Mouse (Mus musculus): ENCODE results near the gene Wdr25. TPM values are rescaled to one million over a fixed set of nuclear protein-coding genes. Genes with fewer than 3 reads are reported as not detected.

Wdr25 gene
- total and polyA plus RNA-seq, 3 experiments = 8.3 to 12.4 (median 10.8) TPM

- TF ChIP-seq BHLHE40 (IDR thresholded peaks at IDR 0.05; ENCODE audit: low read depth, low read length) (no peak), RCOR1 (conservative IDR thresholded peaks at IDR 0.05; ENCODE audit: low read depth, low read length) (no peak), GABPA (IDR thresholded peaks at IDR 0.05; ENCODE audit: insufficient replicate concordance, low read depth, low read length) (no peak), MAZ (IDR thresholded peaks at IDR 0.05; ENCODE audit: low read depth, low read length) (no peak), ZC3H11A (IDR thresholded peaks at IDR 0.05; ENCODE audit: low read depth, low read length) (no peak), TCF12 (IDR thresholded peaks at IDR 0.05; ENCODE audit: low read depth, low read length) (no peak), KAT2A (IDR thresholded peaks at IDR 0.05; ENCODE audit: insufficient replicate concordance, low read length) (no peak), ELF1 (IDR thresholded peaks at IDR 0.05; ENCODE audit: low read depth, low read length) (no peak), E2F4 (IDR thresholded peaks at IDR 0.05; ENCODE audit: insufficient replicate concordance, low read depth, low read length) (no peak), TBP (conservative IDR thresholded peaks at IDR 0.05; ENCODE audit: low read depth, low read length) (no peak)
- in situ Hi-C loops (cut with MboI; ENCODE audit: low pct_ligation_motif_present, low pct_unique_long_range_greater_than_20kb, low sequenced_read_pairs) (no loop called here), dilution Hi-C loops (cut with MboI; ENCODE audit: extremely low pct_ligation_motif_present, extremely low pct_unique_long_range_greater_than_20kb, low sequenced_read_pairs) (no loop called here)
- H3K36me3 ChIP-seq (replicated peaks in 1 of 2; ENCODE audit: control insufficient read depth in 1 of 2, insufficient read depth in 1 of 2, low read length in 1 of 2) = peaks cover 0 to 34% of the 10 kb centered on the region in 2 experiments
- H3K27me3 ChIP-seq (replicated peaks) = no peaks in the 10 kb centered on the region
- no peak for DNase-seq (ENCODE audit: extremely low read depth)
- H3K79me2 ChIP-seq (replicated peaks; ENCODE audit: control insufficient read depth, extremely low read depth, insufficient read depth, poor library complexity, severe bottlenecking) = no peaks in the 10 kb centered on the region
- peaks cover 0 to 24% of the 10 kb centered on the region in 2 experiments; a peak in 2 of 4 replicates for H3K4me1 ChIP-seq (ENCODE audit: control insufficient read depth in 1 of 2, insufficient read depth in 2 of 2)
- no peak overlapping the region for H3K27ac ChIP-seq (ENCODE audit: insufficient read depth, low read depth)
- no peaks in the 10 kb centered on the region for H3K9me3 ChIP-seq (replicated peaks; ENCODE audit: low read length)
- no peak overlapping the region for H3K4me2 ChIP-seq (ENCODE audit: insufficient read depth, low read depth, poor library complexity, severe bottlenecking)
- no peak overlapping the region for H3K9ac ChIP-seq (ENCODE audit: insufficient read depth, low read depth)
- no peak overlapping the region for H3K4me3 ChIP-seq (replicated peaks in 1 of 3; ENCODE audit: low read depth in 2 of 3, low read length in 2 of 3, poor library complexity in 1 of 3)
These were observed 86.5 kb downstream of the Wdr25 start for GRCm38 (mm10) chr12:108979977-108980376.

GRCm38 (mm10) chr12:108981941-108982683 lies 88.7 kb downstream of the Wdr25 start:
- TF ChIP-seq USF1 (IDR thresholded peaks at IDR 0.05; ENCODE audit: low read depth, low read length) (no peak), MAZ (IDR thresholded peaks at IDR 0.05; ENCODE audit: low read depth, low read length) (no peak), USF2 (conservative IDR thresholded peaks at IDR 0.05; ENCODE audit: low read depth, low read length) (no peak), EP300 (IDR thresholded peaks at IDR 0.05; ENCODE audit: low read length) (no peak), TCF12 (IDR thresholded peaks at IDR 0.05; ENCODE audit: low read depth, low read length) (no peak), BHLHE40 (IDR thresholded peaks at IDR 0.05; ENCODE audit: low read depth, low read length) (no peak), CHD2 (IDR thresholded peaks at IDR 0.05; ENCODE audit: low read length) (no peak), CHD1 (IDR thresholded peaks at IDR 0.05; ENCODE audit: low read depth, low read length) (no peak)
- dilution Hi-C loops (cut with MboI; ENCODE audit: extremely low pct_ligation_motif_present, extremely low pct_unique_long_range_greater_than_20kb, low sequenced_read_pairs) (no loop called here), in situ Hi-C loops (cut with MboI; ENCODE audit: low pct_ligation_motif_present, low pct_unique_long_range_greater_than_20kb, low sequenced_read_pairs) (no loop called here)
- no peak for DNase-seq (ENCODE audit: extremely low read depth)
- Histone ChIP-seq H3K9me3 (replicated peaks; ENCODE audit: low read length) (no peaks in the 10 kb centered on the region), H3K9ac (ENCODE audit: insufficient read depth, low read depth) (no peak overlapping the region), H3K36me3 (replicated peaks in 1 of 2; ENCODE audit: control insufficient read depth in 1 of 2, insufficient read depth in 1 of 2, low read length in 1 of 2) (peaks cover 0 to 40% of the 10 kb centered on the region in 2 experiments), H3K27me3 (replicated peaks) (no peaks in the 10 kb centered on the region), H3K4me3 (replicated peaks in 1 of 3; ENCODE audit: low read depth in 2 of 3, low read length in 2 of 3, poor library complexity in 1 of 3) (no peak overlapping the region), H3K4me2 (ENCODE audit: insufficient read depth, low read depth, poor library complexity, severe bottlenecking) (no peak overlapping the region), H3K27ac (ENCODE audit: insufficient read depth, low read depth) (no peak overlapping the region), H3K79me2 (replicated peaks; ENCODE audit: control insufficient read depth, extremely low read depth, insufficient read depth, poor library complexity, severe bottlenecking) (no peaks in the 10 kb centered on the region), H3K4me1 (ENCODE audit: control insufficient read depth in 1 of 2, insufficient read depth in 2 of 2) (peaks cover 0 to 28% of the 10 kb centered on the region in 2 experiments; a peak in 2 of 4 replicates)
